Mouse (Mus musculus): ENCODE data around the gene Prl3b1. TPM values are rescaled to one million over a fixed set of nuclear protein-coding genes. Genes with fewer than 3 reads are reported as not detected.

Gene Prl3b1
- polyA plus RNA-seq (2017; shearing (Covaris generic)), result not detected

GRCm38 (mm10) chr13:27241547-27241946, at the start of gene Prl3b1:
Prl3b1 (plus strand) TSS chr13:27241847.

GRCm38 (mm10) chr13:27196359-27196758, 45.3 kb upstream of the Prl3b1 start, which contains the start of gene Prl3c1:
Prl3c1 (plus strand) TSS chr13:27196659.

GRCm38 (mm10) chr13:27259136-27259535, 17.5 kb downstream of the Prl3b1 start, which contains the start of gene Prl3a1:
Prl3a1 (plus strand) TSS chr13:27259436.

Other genes starting within 250 kb of the Prl3b1 start
- not detected for gene Prl, start 184.3 kb upstream of the Prl3b1 start, polyA plus RNA-seq (2017; shearing (Covaris generic))
- gene Prl3d1, start 147.7 kb upstream of the Prl3b1 start, polyA plus RNA-seq (2017; shearing (Covaris generic)), result not detected
- gene Prl3d2, start 120.1 kb upstream of the Prl3b1 start, polyA plus RNA-seq (2017; shearing (Covaris generic)), result not detected
- not detected for gene Prl3d3, start 85.1 kb upstream of the Prl3b1 start, polyA plus RNA-seq (2017; shearing (Covaris generic))
- gene Prl3c1, start 45.2 kb upstream of the Prl3b1 start, polyA plus RNA-seq (2017; shearing (Covaris generic)), result not detected
- gene Prl3a1, start 17.6 kb downstream of the Prl3b1 start, polyA plus RNA-seq (2017; shearing (Covaris generic)), result not detected
- gene Prl6a1, start 70.8 kb downstream of the Prl3b1 start, polyA plus RNA-seq (2017; shearing (Covaris generic)), result not detected
- not detected for gene Prl8a2, start 103.8 kb downstream of the Prl3b1 start, polyA plus RNA-seq (2017; shearing (Covaris generic))
- not detected for gene Prl2b1, start 149.0 kb downstream of the Prl3b1 start, polyA plus RNA-seq (2017; shearing (Covaris generic))
- gene Prl8a6, start 196.8 kb downstream of the Prl3b1 start, polyA plus RNA-seq (2017; shearing (Covaris generic)), result not detected

Measured in inflammation-experienced regulatory T-cells, adult 16 weeks (primary cell).